Mouse (Mus musculus): Measurements from ENCODE around the gene Arhgap35. TPM values are rescaled to one million over a fixed set of nuclear protein-coding genes. Genes with fewer than 3 reads are reported as not detected.

Arhgap35 gene
- 25.2 and 29.9 TPM in 2 replicates for polyA plus RNA-seq (2012; rRNA removed; ENCODE audit: low replicate concordance)

GRCm38 (mm10) chr7:16614888-16615715, at the start of gene Arhgap35:
Gene Arhgap35 (minus strand): TSS chr7:16614993.

GRCm38 (mm10) chr7:16477628-16478027, 137.2 kb downstream of the Arhgap35 start, which contains the start of gene Npas1:
Gene Npas1 (minus strand): TSS chr7:16477728.

DNA sequence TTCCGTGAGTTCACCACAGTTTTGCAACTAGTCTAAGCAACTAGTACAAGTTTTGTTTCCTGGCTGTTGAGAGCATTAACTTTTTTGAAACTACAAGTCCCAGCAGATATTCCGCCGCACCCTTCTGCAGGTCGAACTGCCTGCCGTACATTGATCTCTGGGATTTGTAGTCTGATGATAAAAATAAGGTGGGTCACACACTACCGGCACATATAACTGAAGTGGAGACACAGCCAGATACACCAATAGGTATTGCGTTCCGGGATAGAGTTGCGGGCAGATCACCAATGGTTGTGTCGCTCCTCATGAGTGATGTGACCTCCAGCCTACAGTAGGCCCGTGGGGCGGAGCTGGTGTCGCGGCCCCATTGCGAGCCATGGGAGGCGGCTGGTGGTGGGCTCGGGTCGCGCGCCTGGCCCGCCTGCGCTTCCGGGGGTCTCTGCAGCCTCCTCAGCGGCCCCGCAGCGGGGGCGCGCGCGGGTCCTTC, 162.2 kb downstream of the Arhgap35 start, which contains the start of gene Tmem160:
TSS of gene Tmem160 (plus strand) at position 193 of the 487 bp plus-strand sequence.

Other genes with a start within 250 kb of the Arhgap35 start
- gene Sae1, start 227.2 kb downstream of the Arhgap35 start, polyA plus RNA-seq (2012; rRNA removed; ENCODE audit: low replicate concordance) = 37.8 and 51.4 TPM in 2 replicates
- gene Zc3h4, start 214.1 kb downstream of the Arhgap35 start, polyA plus RNA-seq (2012; rRNA removed; ENCODE audit: low replicate concordance) = 25.7 and 45.3 TPM in 2 replicates
- 90.3 and 106 TPM in 2 replicates for gene Tmem160, start 162.2 kb downstream of the Arhgap35 start, polyA plus RNA-seq (2012; rRNA removed; ENCODE audit: low replicate concordance)
- gene Npas1, start 137.3 kb downstream of the Arhgap35 start, polyA plus RNA-seq (2012; rRNA removed; ENCODE audit: low replicate concordance) = not detected in 2 replicates
- not detected in 2 replicates for gene Ceacam15, start 60.7 kb upstream of the Arhgap35 start, polyA plus RNA-seq (2012; rRNA removed; ENCODE audit: low replicate concordance)
- gene Ceacam9, start 106.9 kb upstream of the Arhgap35 start, polyA plus RNA-seq (2012; rRNA removed; ENCODE audit: low replicate concordance) = not detected in 2 replicates
- gene Ap2s1, start 123.4 kb upstream of the Arhgap35 start, polyA plus RNA-seq (2012; rRNA removed; ENCODE audit: low replicate concordance) = 367 and 369 TPM in 2 replicates
- gene Slc1a5, start 166.3 kb upstream of the Arhgap35 start, polyA plus RNA-seq (2012; rRNA removed; ENCODE audit: low replicate concordance) = 610 and 2,049 TPM in 2 replicates
- 135 and 201 TPM in 2 replicates for gene Strn4, start 200.9 kb upstream of the Arhgap35 start, polyA plus RNA-seq (2012; rRNA removed; ENCODE audit: low replicate concordance)
- 22.2 and 44.9 TPM in 2 replicates for gene Fkrp, start 201.7 kb upstream of the Arhgap35 start, polyA plus RNA-seq (2012; rRNA removed; ENCODE audit: low replicate concordance)
- gene Prkd2, start 227.9 kb upstream of the Arhgap35 start, polyA plus RNA-seq (2012; rRNA removed; ENCODE audit: low replicate concordance) = 45.3 and 48.4 TPM in 2 replicates